Mouse (Mus musculus): ENCODE measurements around the gene Dtx3l.

DNA sequence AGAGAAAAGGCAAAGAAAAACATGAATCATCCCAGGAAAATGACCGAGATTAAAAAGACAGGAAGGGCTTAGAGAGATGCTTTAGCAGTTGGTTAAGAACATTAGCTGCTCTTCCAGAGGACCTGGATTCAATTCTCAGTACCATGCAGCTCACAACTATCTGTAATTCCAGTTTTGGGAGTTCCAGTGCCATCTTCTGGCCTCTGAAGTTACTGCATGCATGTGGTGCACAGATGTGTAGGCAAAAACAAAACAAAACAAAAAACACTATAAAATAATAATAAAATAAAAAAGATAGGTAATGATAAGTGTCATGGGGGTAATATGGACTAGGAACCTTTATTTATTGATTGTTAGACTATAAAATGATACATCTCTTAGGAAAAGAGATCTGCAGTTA, 25.4 kb downstream of the Dtx3l start:
- TF ChIP-seq POLR2A (IDR thresholded peaks at IDR 0.05; ENCODE audit: control insufficient read depth, extremely low read depth, insufficient read depth, low read length, poor library complexity) (no peak), CTCF (IDR thresholded peaks at IDR 0.05; ENCODE audit: borderline replicate concordance, control insufficient read depth, extremely low read depth, insufficient read depth, low read length, poor library complexity) (no peak)
